Mouse (Mus musculus) liver, embryonic 16.5 days (tissue): Measurements from ENCODE around the gene Tmem115. TPM values are rescaled to one million over a fixed set of nuclear protein-coding genes. Genes with fewer than 3 reads are reported as not detected.

ENCODE experiments used
- ATAC-seq: fragments of 200-750 bp; cut with Nextera tagmentation; 2 replicates; pipeline ENCODE4 v1.8.0; 2017; ENCODE audit warnings: low read depth, mild to moderate bottlenecking, moderate number of reproducible peaks, moderate library complexity
- H3K27ac ChIP-seq: fragments of 300-500 bp; sonication (generic); 2 replicates; pipeline ENCODE4 v1.5.1; 2014; ENCODE audit warnings: mild to moderate bottlenecking, low read length
- H3K27me3 ChIP-seq: fragments of 300-500 bp; sonication (generic); 2 replicates; pipeline ENCODE4 v1.6.1; 2014; ENCODE audit warnings: low read depth, low read length, mixed read lengths; ENCODE audit not compliant: control insufficient read depth, insufficient read depth
- H3K36me3 ChIP-seq: fragments of 300-500 bp; sonication (generic); 2 replicates; pipeline ENCODE4 v1.6.1; 2014; ENCODE audit warnings: mild to moderate bottlenecking; ENCODE audit not compliant: control insufficient read depth, insufficient read depth
- H3K4me1 ChIP-seq: fragments of 300-500 bp; sonication (generic); 2 replicates; pipeline ENCODE4 v1.6.1; 2014; ENCODE audit warnings: low read depth, low read length, mixed read lengths; ENCODE audit not compliant: control insufficient read depth
- H3K4me2 ChIP-seq: fragments of 300-500 bp; sonication (generic); 2 replicates; pipeline ENCODE4 v1.6.1; 2014; ENCODE audit warnings: low read depth, low read length, mixed read lengths
- H3K4me3 ChIP-seq: fragments of 300-500 bp; sonication (generic); 2 replicates; pipeline ENCODE4 v1.5.1; 2014; ENCODE audit warnings: low read depth, mild to moderate bottlenecking, low read length
- H3K9ac ChIP-seq: fragments of 300-500 bp; sonication (generic); 2 replicates; pipeline ENCODE4 v1.6.1; 2014; ENCODE audit warnings: low read depth, low read length
- H3K9me3 ChIP-seq: fragments of 300-500 bp; sonication (generic); replicated peaks from 2 replicates; pipeline ENCODE4 v1.6.1; 2016; ENCODE audit warnings: low read length; ENCODE audit not compliant: control insufficient read depth
- WGBS: fragments of 180-500 bp; shearing (Covaris S2); extraction: QIAGEN DNeasy Blood & Tissue Kit; methylation state at CpG from one replicate; pipeline ENCODE4 v1.1.7; 2014; ENCODE audit not compliant: insufficient replicate concordance; 5-methylcytosine and 5-hydroxymethylcytosine counted together
- polyA plus RNA-seq: library from polyadenylated mRNA; unstranded; fragments of >200 nt; fragmentation: Nextera tagmentation; extraction: Ambion mirVana; gene quantifications from 2 replicates; pipeline ENCODE4 v1.2.1, GENCODE M21; 2015

Gene Tmem115
- polyA plus RNA-seq, 1 experiment from 2014 or later = 14.3 TPM

GRCm38 (mm10) chr9:107538711-107539110 lies 5.0 kb downstream of the Tmem115 start:
- Histone ChIP-seq H3K27ac (no peak overlapping the region), H3K4me3 (no peak overlapping the region), H3K36me3 (peaks cover 20% of the 10 kb centered on the region), H3K27me3 (no peaks in the 10 kb centered on the region), H3K4me1 (peaks cover 44% of the 10 kb centered on the region), H3K9me3 (no peaks in the 10 kb centered on the region), H3K4me2 (no peak overlapping the region), H3K9ac (no peak overlapping the region)
- 74% methylated on average over 3 of the region's 3 CpGs for WGBS
- ATAC-seq = no peak

GRCm38 (mm10) chr9:107539940-107540339 lies 6.2 kb downstream of the Tmem115 start:
- 88% methylated on average over 8 of the region's 8 CpGs for WGBS
- no peaks in the 10 kb centered on the region for H3K27me3 ChIP-seq
- H3K9me3 ChIP-seq = no peaks in the 10 kb centered on the region
- peaks cover 20% of the 10 kb centered on the region for H3K36me3 ChIP-seq
- no peak overlapping the region for H3K4me3 ChIP-seq
- no peak overlapping the region for H3K27ac ChIP-seq
- no peak for ATAC-seq
- H3K4me1 ChIP-seq = peaks cover 41% of the 10 kb centered on the region
- no peak overlapping the region for H3K4me2 ChIP-seq
- no peak overlapping the region for H3K9ac ChIP-seq

- peaks cover 37% of the 10 kb centered on the region for H3K4me1 ChIP-seq
- H3K9me3 ChIP-seq = no peaks in the 10 kb centered on the region
- no peak overlapping the region for H3K4me2 ChIP-seq
- H3K27me3 ChIP-seq = no peaks in the 10 kb centered on the region
- no peak overlapping the region for H3K27ac ChIP-seq
- no peak for ATAC-seq
- WGBS = 63% methylated on average over 4 of the region's 4 CpGs
- no peak overlapping the region for H3K4me3 ChIP-seq
- no peak overlapping the region for H3K9ac ChIP-seq
- peaks cover 20% of the 10 kb centered on the region for H3K36me3 ChIP-seq
These were observed 6.7 kb downstream of the Tmem115 start for GRCm38 (mm10) chr9:107540420-107540819.

GRCm38 (mm10) chr9:107541005-107541404 lies 7.3 kb downstream of the Tmem115 start:
- Histone ChIP-seq H3K27me3 (no peaks in the 10 kb centered on the region), H3K4me1 (peaks cover 34% of the 10 kb centered on the region), H3K4me3 (peak overlapping the region; percentile 77), H3K36me3 (peaks cover 20% of the 10 kb centered on the region), H3K9me3 (no peaks in the 10 kb centered on the region), H3K27ac (no peak overlapping the region; the same call in 1 of the 2 replicates), H3K4me2 (peak overlapping the region; percentile 84), H3K9ac (no peak overlapping the region)
- 46% methylated on average over 10 of the region's 10 CpGs for WGBS
- no peak for ATAC-seq

GRCm38 (mm10) chr9:107541474-107542351 lies 8.0 kb downstream of the Tmem115 start, which contains the start of the genes Cyb561d2 and Nprl2:
Cyb561d2 (minus strand) TSS chr9:107542193.
Nprl2 (plus strand) TSS chr9:107542226.
- peak within 1 kb of the TSS; percentile 67 for H3K9ac ChIP-seq
- H3K4me1 ChIP-seq = peaks cover 31% of the 10 kb centered on the region
- peak within 1 kb of the TSS; percentile 77 for H3K4me3 ChIP-seq
- under 1% methylated on average over 46 of the region's 46 CpGs for WGBS
- H3K9me3 ChIP-seq = no peaks in the 10 kb centered on the region
- ATAC-seq = peak; percentile 86
- peak within 1 kb of the TSS; percentile 84 for H3K4me2 ChIP-seq
- no peaks in the 10 kb centered on the region for H3K27me3 ChIP-seq
- H3K36me3 ChIP-seq = peaks cover 20% of the 10 kb centered on the region
- H3K27ac ChIP-seq = peak within 1 kb of the TSS; percentile 77

GRCm38 (mm10) chr9:107542352-107542686 lies 8.6 kb downstream of the Tmem115 start:
- peak; percentile 1; the same call in 1 of the 2 replicates for ATAC-seq
- Histone ChIP-seq H3K36me3 (peaks cover 20% of the 10 kb centered on the region), H3K9ac (peak overlapping the region; percentile 67), H3K4me3 (peak overlapping the region; percentile 77), H3K9me3 (no peaks in the 10 kb centered on the region), H3K4me2 (peak overlapping the region; percentile 84), H3K27me3 (no peaks in the 10 kb centered on the region), H3K27ac (peak overlapping the region; percentile 77), H3K4me1 (peaks cover 31% of the 10 kb centered on the region)
- 0% methylated on average over 11 of the region's 11 CpGs for whole genome bisulfite sequencing

- Histone ChIP-seq H3K9me3 (no peaks in the 10 kb centered on the region), H3K36me3 (peaks cover 20% of the 10 kb centered on the region), H3K9ac (peak overlapping the region; percentile 67; the same call in 1 of the 2 replicates), H3K27me3 (no peaks in the 10 kb centered on the region), H3K4me2 (peak overlapping the region; percentile 84), H3K4me3 (peak overlapping the region; percentile 77), H3K27ac (no peak overlapping the region; the same call in 1 of the 2 replicates), H3K4me1 (peaks cover 32% of the 10 kb centered on the region)
- no peak for ATAC-seq
- WGBS = 40% methylated on average over 8 of the region's 8 CpGs
These were observed 9.0 kb downstream of the Tmem115 start for GRCm38 (mm10) chr9:107542721-107543120.

GRCm38 (mm10) chr9:107543299-107543698 lies 9.6 kb downstream of the Tmem115 start:
- H3K36me3 ChIP-seq = peaks cover 14% of the 10 kb centered on the region
- no peaks in the 10 kb centered on the region for H3K9me3 ChIP-seq
- H3K27ac ChIP-seq = no peak overlapping the region
- H3K4me3 ChIP-seq = no peak overlapping the region
- no peak overlapping the region for H3K9ac ChIP-seq
- no peak overlapping the region; the same call in 1 of the 2 replicates for H3K4me2 ChIP-seq
- H3K27me3 ChIP-seq = no peaks in the 10 kb centered on the region
- WGBS = 79% methylated on average over 11 of the region's 11 CpGs
- no peak for ATAC-seq
- H3K4me1 ChIP-seq = peaks cover 32% of the 10 kb centered on the region

- H3K27ac ChIP-seq = no peak overlapping the region
- no peak for ATAC-seq
These were observed 10.5 kb downstream of the Tmem115 start for GRCm38 (mm10) chr9:107544196-107544700.

More at GRCm38 (mm10) chr9:107544196-107544700, 10.5 kb downstream of the Tmem115 start:
- 89% methylated on average over 17 of the region's 17 CpGs for WGBS
- no peaks in the 10 kb centered on the region for H3K9me3 ChIP-seq
- no peak overlapping the region for H3K4me3 ChIP-seq
- 0 out of 2 replicates have a peak, but pooled peaks cover under 1% of the 10 kb centered on the region for H3K27me3 ChIP-seq
- no peak overlapping the region for H3K4me2 ChIP-seq
- H3K4me1 ChIP-seq = peaks cover 32% of the 10 kb centered on the region
- peaks cover 7% of the 10 kb centered on the region for H3K36me3 ChIP-seq
- H3K9ac ChIP-seq = no peak overlapping the region
